Comparison of ENCODE assay signal across 26 mouse cellular contexts in genomic region chr5:107681300-107681699, GRCm38 (mm10). TPM values are rescaled to one million over a fixed set of nuclear protein-coding genes. Genes with fewer than 3 reads are reported as not detected.
DNase-seq lines count a peak whose midpoint lies in the region; ATAC-seq lines count a peak whose summit lies in the region.
"Had no signal": no experiment of that assay in that cellular context is flagged by ENCODE, and none has a peak within 500 bp of the region (broad histone marks: within the 10 kb centered on the region; RNA-seq: fewer than 3 reads in every experiment).

No protein-coding gene starts in this region.

- no peaks in the 10 kb centered on the region for H3K36me3 ChIP-seq in splenic B cell, adult 2 months (ENCODE audit: control insufficient read depth, insufficient read depth, low read length, poor library complexity, severe bottlenecking)
- H3K36me3 ChIP-seq: embryonic facial prominence, embryonic 12.5 days; embryonic facial prominence, embryonic 15.5 days; forebrain, embryonic 15.5 days; hindbrain, embryonic 10.5 days had no signal

- DNase-seq in thymus, postnatal 4 days: peak; percentile 4
- DNase-seq in thymus, adult 18-20 months: no peak
- peak; percentile 46 for DNase-seq in splenic B cell, adult 2 months (ENCODE audit: low read depth, low spot score)
- no peak for DNase-seq in embryo, embryonic 10 days (ENCODE audit: low spot score)
- no peak for DNase-seq in kidney, postnatal 14 days
- DNase-seq: adrenal gland, adult 8-10 months; adrenal gland, postnatal 25 days; cerebellum, adult 11-12 months; cerebellum, adult 8-10 months; cerebellum, postnatal 10 days; cerebellum, postnatal 36 days; gastrocnemius, postnatal 10 days; gastrocnemius, postnatal 36 days; heart, adult 11 months had no signal

- ATAC-seq in hematopoietic stem cell, adult 5-6 weeks (replicated peaks in 1 of 2; ENCODE audit: insufficient read depth in 1 of 2, low FRiP score in 2 of 2, low TSS enrichment in 1 of 2, low read depth in 1 of 2, poor library complexity in 2 of 2, severe bottlenecking in 2 of 2): peak; percentile 33 to 48; a peak in 2 of 4 replicates
- ATAC-seq: activated CD4-positive, CD25-positive, alpha-beta regulatory T cell, adult 4 months; forebrain, embryonic 15.5 days; hindbrain, postnatal 0 days; inflammation-experienced regulatory T-cells, adult 6 months; intestine, embryonic 16.5 days had no signal

- no peaks in the 10 kb centered on the region for H3K27me3 ChIP-seq in splenic B cell, adult 2 months (ENCODE audit: control insufficient read depth, insufficient read depth, low read length, poor library complexity, severe bottlenecking)
- H3K27me3 ChIP-seq: embryonic facial prominence, embryonic 12.5 days; embryonic facial prominence, embryonic 15.5 days; forebrain, embryonic 15.5 days had no signal

RNA-seq across cellular contexts. Expression of gene Gfi1, which starts 44.5 kb away (rescaled TPM):
- total RNA-seq in hematopoietic stem cell, adult 5-6 weeks (2017): 16.5 and 30.3 TPM in 2 replicates
- total RNA-seq: adrenal gland, postnatal 25 days; gastrocnemius, adult 18-20 months; heart, adult 8-10 months; heart, postnatal 25 days had no signal

Comparison
In these comparisons a context has a peak if more than half of its experiments do, and no peak if none do; other contexts are left out.
1. DNase-seq: peak in thymus, postnatal 4 days (single experiment) and splenic B cell, adult 2 months (single experiment); none in thymus, adult 18-20 months (0 of 2), embryo, embryonic 10 days (single experiment) and kidney, postnatal 14 days (single experiment).